Mouse (Mus musculus): Measurements from ENCODE around the gene Stoml2. TPM values are rescaled to one million over a fixed set of nuclear protein-coding genes. Genes with fewer than 3 reads are reported as not detected.

Stoml2 gene
- polyA plus RNA-seq, 1 experiment from 2014 or later, result 353 TPM

DNA sequence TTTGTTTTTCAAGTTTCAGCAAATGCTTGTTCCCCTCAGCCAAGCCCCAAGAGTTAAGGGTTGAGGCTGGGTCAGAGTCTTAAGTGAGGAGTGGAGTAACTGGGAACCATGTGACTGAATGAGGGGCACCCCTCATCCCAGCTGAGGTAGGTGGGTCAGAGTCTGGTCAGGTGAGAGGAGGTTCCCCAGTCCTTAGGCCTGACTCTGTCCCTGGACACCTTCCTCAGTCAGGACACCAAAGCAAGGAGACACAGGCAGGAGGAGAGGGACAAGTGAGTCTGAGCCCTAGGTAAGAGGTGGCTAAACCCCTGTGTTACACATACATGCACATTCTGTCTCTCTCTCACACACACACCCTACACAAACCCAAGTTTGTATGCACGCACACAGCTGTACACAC lies 991 bp upstream of the Stoml2 start:
- Histone ChIP-seq H3K36me3 (ENCODE audit: control insufficient read depth, insufficient read depth, low read length) (peaks cover 44% of the 10 kb centered on the region), H3K4me3 (ENCODE audit: low read length) (no peak overlapping the region), H3K27me3 (ENCODE audit: control insufficient read depth, insufficient read depth, low read length) (no peaks in the 10 kb centered on the region), H3K4me1 (ENCODE audit: control insufficient read depth, insufficient read depth, low read length) (peaks cover 11% of the 10 kb centered on the region), H3K9me3 (ENCODE audit: control insufficient read depth, low read length) (no peaks in the 10 kb centered on the region), H3K9ac (ENCODE audit: low read depth, low read length) (no peak overlapping the region), H3K27ac (ENCODE audit: low read depth, low read length) (no peak overlapping the region), H3K4me2 (replicated peaks; ENCODE audit: low read depth, low read length) (no peak overlapping the region)
- WGBS, result 93% methylated on average over 1 of the region's 1 CpGs
- no peak for ATAC-seq (ENCODE audit: low FRiP score, low TSS enrichment)

DNA sequence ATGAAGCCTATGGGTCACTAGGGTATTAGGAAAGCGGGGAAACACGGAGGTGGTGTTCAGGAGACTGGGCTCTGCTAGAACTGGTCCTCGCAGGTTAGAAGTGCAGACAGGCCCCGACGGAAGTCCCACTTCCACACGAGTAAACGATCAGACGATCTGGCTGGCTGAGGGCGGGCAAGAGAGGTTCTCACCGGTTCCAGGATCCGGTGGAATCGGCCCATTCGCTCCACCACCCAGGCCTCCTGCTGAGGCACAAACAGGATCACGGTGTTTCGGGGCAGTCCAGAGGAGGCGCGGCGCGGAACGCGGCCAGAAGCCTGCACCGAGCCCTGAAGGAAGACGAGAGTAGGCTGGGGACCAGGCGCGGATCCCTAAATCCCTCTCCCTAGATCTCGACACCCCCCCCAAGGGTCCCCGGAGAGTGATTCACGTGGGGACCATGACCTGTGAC lies 705 bp downstream of the Stoml2 start:
- H3K9ac ChIP-seq (ENCODE audit: low read depth, low read length), result peak overlapping the region; percentile 93
- H3K36me3 ChIP-seq (ENCODE audit: control insufficient read depth, insufficient read depth, low read length), result peaks cover 50% of the 10 kb centered on the region
- ATAC-seq (ENCODE audit: low FRiP score, low TSS enrichment), result peak; percentile 71
- H3K27me3 ChIP-seq (ENCODE audit: control insufficient read depth, insufficient read depth, low read length), result no peaks in the 10 kb centered on the region
- H3K4me3 ChIP-seq (ENCODE audit: low read length), result peak overlapping the region; percentile 89
- peak overlapping the region; percentile 83 for H3K27ac ChIP-seq (ENCODE audit: low read depth, low read length)
- H3K4me2 ChIP-seq (replicated peaks; ENCODE audit: low read depth, low read length), result peak overlapping the region; percentile 87
- under 1% methylated on average over 28 of the region's 28 CpGs for WGBS
- H3K9me3 ChIP-seq (ENCODE audit: control insufficient read depth, low read length), result no peaks in the 10 kb centered on the region
- peaks cover 11% of the 10 kb centered on the region for H3K4me1 ChIP-seq (ENCODE audit: control insufficient read depth, insufficient read depth, low read length)

DNA sequence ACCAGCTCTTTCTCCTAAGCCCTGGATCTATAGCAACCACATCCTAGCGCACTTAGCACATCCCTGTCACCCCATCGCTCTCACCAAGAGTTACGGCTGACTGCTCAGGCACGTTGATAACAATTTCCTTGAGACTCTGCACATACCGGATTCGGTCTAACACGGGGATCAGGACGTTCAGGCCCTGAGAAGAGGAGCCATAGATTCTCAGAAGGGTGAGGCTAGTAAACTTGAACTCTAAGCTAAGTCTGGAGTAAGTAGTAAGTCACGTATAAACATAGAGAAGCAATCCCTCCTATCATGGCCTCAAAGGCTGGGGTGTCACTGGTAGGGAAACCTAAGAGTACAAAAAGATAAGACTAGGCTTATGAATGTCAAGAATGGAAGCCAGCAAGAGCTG lies 1.2 kb downstream of the Stoml2 start:
- Histone ChIP-seq H3K4me2 (replicated peaks; ENCODE audit: low read depth, low read length) (peak overlapping the region; percentile 87), H3K36me3 (ENCODE audit: control insufficient read depth, insufficient read depth, low read length) (peaks cover 49% of the 10 kb centered on the region), H3K9me3 (ENCODE audit: control insufficient read depth, low read length) (no peaks in the 10 kb centered on the region), H3K27ac (ENCODE audit: low read depth, low read length) (peak overlapping the region; percentile 83), H3K4me1 (ENCODE audit: control insufficient read depth, insufficient read depth, low read length) (peaks cover 11% of the 10 kb centered on the region), H3K4me3 (ENCODE audit: low read length) (peak overlapping the region; percentile 89), H3K9ac (ENCODE audit: low read depth, low read length) (peak overlapping the region; percentile 93), H3K27me3 (ENCODE audit: control insufficient read depth, insufficient read depth, low read length) (no peaks in the 10 kb centered on the region)
- WGBS, result 59% methylated on average over 9 of the region's 9 CpGs
- ATAC-seq (ENCODE audit: low FRiP score, low TSS enrichment), result no peak

DNA sequence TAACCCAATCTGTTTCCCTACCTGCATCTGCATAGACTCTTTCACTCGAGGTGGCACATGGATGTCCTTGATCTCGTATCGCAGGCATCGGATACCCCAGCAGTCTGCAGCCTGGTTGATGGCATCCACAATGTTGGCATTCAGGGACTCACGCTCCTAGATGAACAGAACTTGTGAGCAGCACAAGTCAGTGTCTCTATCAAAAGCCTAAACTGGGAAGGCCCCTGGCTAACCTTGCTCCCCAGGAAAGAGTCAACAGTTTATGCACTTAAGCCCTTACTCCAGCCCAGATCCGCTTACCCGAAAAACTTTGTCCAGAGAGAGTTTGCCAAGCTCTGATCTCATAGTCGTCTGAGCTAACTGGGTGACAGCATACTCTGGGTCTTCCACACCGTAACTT lies 1.8 kb downstream of the Stoml2 start:
- no peak overlapping the region for H3K9ac ChIP-seq (ENCODE audit: low read depth, low read length)
- H3K4me1 ChIP-seq (ENCODE audit: control insufficient read depth, insufficient read depth, low read length), result peaks cover 16% of the 10 kb centered on the region
- no peak for ATAC-seq (ENCODE audit: low FRiP score, low TSS enrichment)
- H3K36me3 ChIP-seq (ENCODE audit: control insufficient read depth, insufficient read depth, low read length), result peaks cover 46% of the 10 kb centered on the region
- no peak overlapping the region; the same call in 1 of the 2 replicates for H3K4me3 ChIP-seq (ENCODE audit: low read length)
- H3K9me3 ChIP-seq (ENCODE audit: control insufficient read depth, low read length), result no peaks in the 10 kb centered on the region
- no peaks in the 10 kb centered on the region for H3K27me3 ChIP-seq (ENCODE audit: control insufficient read depth, insufficient read depth, low read length)
- H3K27ac ChIP-seq (ENCODE audit: low read depth, low read length), result no peak overlapping the region
- WGBS, result 93% methylated on average over 9 of the region's 9 CpGs
- H3K4me2 ChIP-seq (replicated peaks; ENCODE audit: low read depth, low read length), result peak overlapping the region; percentile 87; the same call in 1 of the 2 replicates

DNA sequence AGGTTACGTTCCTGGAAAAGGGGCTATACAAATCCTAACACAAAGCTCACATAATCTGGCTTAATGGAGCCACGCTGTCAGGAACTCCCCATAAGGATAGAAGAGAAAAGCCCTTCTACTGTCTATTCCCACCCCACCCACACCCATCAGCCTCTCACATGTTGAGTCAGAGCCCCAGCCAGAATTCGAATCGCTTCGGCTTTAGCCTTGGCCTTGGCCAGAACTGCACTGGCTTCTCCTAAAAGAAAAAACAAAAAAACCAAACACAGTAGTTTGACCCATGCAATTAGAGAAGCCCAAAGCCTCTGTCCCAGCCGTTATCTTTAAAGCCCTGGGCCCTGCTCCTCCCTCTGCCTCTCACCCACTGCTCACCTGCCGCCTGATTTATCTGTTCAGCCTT lies 2.4 kb downstream of the Stoml2 start:
- no peak for ATAC-seq (ENCODE audit: low FRiP score, low TSS enrichment)

DNA sequence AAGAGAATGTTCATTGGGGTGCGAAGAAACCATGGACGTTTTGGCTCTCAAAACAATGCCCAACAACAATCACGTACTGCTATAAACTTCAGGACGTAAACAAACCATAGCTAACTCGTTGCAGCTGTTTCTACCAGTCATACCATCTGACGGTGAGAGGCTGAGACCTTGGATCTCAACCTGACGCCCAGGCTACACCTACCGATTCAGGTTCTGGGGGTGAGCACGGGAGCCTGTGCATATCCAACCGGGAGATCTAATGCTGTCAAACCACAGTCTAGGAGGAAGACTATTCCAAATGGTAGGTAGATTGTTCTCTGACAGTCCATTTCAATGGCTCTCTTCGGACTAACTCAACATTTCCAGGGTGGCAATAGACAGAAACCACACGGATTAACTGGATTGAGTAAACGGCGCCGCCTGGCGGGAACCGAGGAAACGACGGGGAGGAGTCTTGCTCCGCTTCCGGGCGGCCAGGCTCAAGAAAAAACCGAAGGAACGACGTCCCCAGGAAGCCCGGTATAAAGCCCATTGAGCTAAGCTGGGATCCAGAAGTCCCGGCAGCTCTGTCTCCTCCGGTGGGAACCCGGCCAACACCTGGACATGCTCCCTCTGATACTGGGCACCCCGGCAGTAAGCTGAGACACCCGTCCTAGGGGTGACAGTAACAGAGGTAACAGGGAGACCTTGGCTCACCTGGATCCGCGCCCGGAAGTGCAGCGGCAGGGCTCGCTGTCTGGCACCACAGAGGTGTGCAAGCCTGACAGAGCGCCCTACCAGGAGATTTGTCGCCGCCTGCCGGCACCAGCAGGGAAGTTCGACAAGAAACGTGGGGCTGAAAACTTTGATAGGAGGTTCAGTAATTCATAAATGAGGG lies 6.2 kb downstream of the Stoml2 start, which contains the start of gene Pigo:
Gene Pigo, minus strand, starts transcription at position 736 of the 877 bp plus-strand sequence.
- no peaks in the 10 kb centered on the region for H3K9me3 ChIP-seq (ENCODE audit: control insufficient read depth, low read length)
- 7% methylated on average over 42 of the region's 42 CpGs for WGBS
- H3K36me3 ChIP-seq (ENCODE audit: control insufficient read depth, insufficient read depth, low read length), result peaks cover 67% of the 10 kb centered on the region
- peak within 1 kb of the TSS; percentile 56 for H3K27ac ChIP-seq (ENCODE audit: low read depth, low read length)
- peak within 1 kb of the TSS; percentile 85 for H3K4me2 ChIP-seq (replicated peaks; ENCODE audit: low read depth, low read length)
- peak within 1 kb of the TSS; percentile 45 for H3K4me3 ChIP-seq (ENCODE audit: low read length)
- peaks cover 14% of the 10 kb centered on the region for H3K4me1 ChIP-seq (ENCODE audit: control insufficient read depth, insufficient read depth, low read length)
- ATAC-seq (ENCODE audit: low FRiP score, low TSS enrichment), result peak; percentile 92
- H3K9ac ChIP-seq (ENCODE audit: low read depth, low read length), result peak within 1 kb of the TSS; percentile 61
- H3K27me3 ChIP-seq (ENCODE audit: control insufficient read depth, insufficient read depth, low read length), result no peaks in the 10 kb centered on the region

More for the DNA sequence above, 2.4 kb downstream of the Stoml2 start:
- Histone ChIP-seq H3K36me3 (ENCODE audit: control insufficient read depth, insufficient read depth, low read length) (peaks cover 45% of the 10 kb centered on the region), H3K4me3 (ENCODE audit: low read length) (no peak overlapping the region), H3K9me3 (ENCODE audit: control insufficient read depth, low read length) (no peaks in the 10 kb centered on the region), H3K4me1 (ENCODE audit: control insufficient read depth, insufficient read depth, low read length) (peaks cover 20% of the 10 kb centered on the region), H3K9ac (ENCODE audit: low read depth, low read length) (no peak overlapping the region), H3K4me2 (replicated peaks; ENCODE audit: low read depth, low read length) (no peak overlapping the region), H3K27me3 (ENCODE audit: control insufficient read depth, insufficient read depth, low read length) (no peaks in the 10 kb centered on the region), H3K27ac (ENCODE audit: low read depth, low read length) (no peak overlapping the region)
- WGBS, result 93% methylated on average over 7 of the region's 7 CpGs

DNA sequence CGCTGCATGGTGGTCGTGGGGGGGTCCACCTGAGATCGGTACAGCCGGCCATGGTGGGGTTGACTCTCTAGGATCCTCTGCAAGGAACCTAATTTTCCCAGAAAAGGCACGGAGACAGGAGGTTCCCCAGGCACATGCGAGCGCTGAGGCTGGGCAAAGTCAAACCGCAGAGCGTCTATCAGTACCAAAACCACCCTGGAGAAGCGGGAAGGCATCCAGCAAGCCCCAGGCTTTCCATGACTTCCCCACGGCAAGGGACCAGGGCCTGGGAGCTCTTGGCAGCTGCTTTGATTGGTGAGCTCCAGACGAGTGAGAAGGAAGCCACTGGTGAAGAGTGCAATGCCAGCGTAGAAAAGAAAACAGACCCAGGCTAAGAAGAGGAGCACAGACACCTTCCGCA lies 6.8 kb downstream of the Stoml2 start:
- no peaks in the 10 kb centered on the region for H3K9me3 ChIP-seq (ENCODE audit: control insufficient read depth, low read length)
- no peak for ATAC-seq (ENCODE audit: low FRiP score, low TSS enrichment)
- H3K4me1 ChIP-seq (ENCODE audit: control insufficient read depth, insufficient read depth, low read length), result peaks cover 8% of the 10 kb centered on the region
- H3K9ac ChIP-seq (ENCODE audit: low read depth, low read length), result peak overlapping the region; percentile 61; the same call in 1 of the 2 replicates
- peak overlapping the region; percentile 45 for H3K4me3 ChIP-seq (ENCODE audit: low read length)
- WGBS, result 81% methylated on average over 14 of the region's 14 CpGs
- 0 out of 2 replicates have a peak overlapping the region, but pooled peaks have one; percentile 56 for H3K27ac ChIP-seq (ENCODE audit: low read depth, low read length)
- peaks cover 66% of the 10 kb centered on the region for H3K36me3 ChIP-seq (ENCODE audit: control insufficient read depth, insufficient read depth, low read length)
- no peaks in the 10 kb centered on the region for H3K27me3 ChIP-seq (ENCODE audit: control insufficient read depth, insufficient read depth, low read length)
- H3K4me2 ChIP-seq (replicated peaks; ENCODE audit: low read depth, low read length), result peak overlapping the region; percentile 85

DNA sequence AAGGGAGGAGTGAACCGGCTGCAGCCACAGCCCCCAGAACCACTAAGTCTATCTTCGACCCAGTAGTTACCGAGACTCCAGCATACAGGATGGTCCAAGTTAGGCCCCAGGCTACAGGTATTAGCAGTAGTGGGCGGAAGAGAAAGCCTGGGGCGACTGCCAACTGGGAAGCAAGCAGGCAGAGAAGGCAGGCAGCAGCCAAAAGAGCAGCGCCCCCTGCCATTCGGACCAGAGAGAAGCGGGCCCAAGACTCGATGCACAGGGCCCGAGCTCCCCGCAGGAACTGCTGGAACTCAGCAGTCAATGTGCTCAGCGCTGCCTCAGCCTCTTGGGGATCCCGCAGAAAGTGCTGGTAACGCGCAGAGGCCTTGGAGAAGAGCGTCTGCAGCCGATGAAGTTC lies 10.2 kb downstream of the Stoml2 start:
- Histone ChIP-seq H3K27me3 (ENCODE audit: control insufficient read depth, insufficient read depth, low read length) (no peaks in the 10 kb centered on the region), H3K9ac (ENCODE audit: low read depth, low read length) (no peak overlapping the region), H3K4me3 (ENCODE audit: low read length) (no peak overlapping the region), H3K36me3 (ENCODE audit: control insufficient read depth, insufficient read depth, low read length) (peaks cover 64% of the 10 kb centered on the region), H3K4me1 (ENCODE audit: control insufficient read depth, insufficient read depth, low read length) (peaks cover 8% of the 10 kb centered on the region), H3K27ac (ENCODE audit: low read depth, low read length) (no peak overlapping the region), H3K9me3 (ENCODE audit: control insufficient read depth, low read length) (no peaks in the 10 kb centered on the region), H3K4me2 (replicated peaks; ENCODE audit: low read depth, low read length) (no peak overlapping the region)
- no peak for ATAC-seq (ENCODE audit: low FRiP score, low TSS enrichment)
- WGBS, result 81% methylated on average over 17 of the region's 17 CpGs

DNA sequence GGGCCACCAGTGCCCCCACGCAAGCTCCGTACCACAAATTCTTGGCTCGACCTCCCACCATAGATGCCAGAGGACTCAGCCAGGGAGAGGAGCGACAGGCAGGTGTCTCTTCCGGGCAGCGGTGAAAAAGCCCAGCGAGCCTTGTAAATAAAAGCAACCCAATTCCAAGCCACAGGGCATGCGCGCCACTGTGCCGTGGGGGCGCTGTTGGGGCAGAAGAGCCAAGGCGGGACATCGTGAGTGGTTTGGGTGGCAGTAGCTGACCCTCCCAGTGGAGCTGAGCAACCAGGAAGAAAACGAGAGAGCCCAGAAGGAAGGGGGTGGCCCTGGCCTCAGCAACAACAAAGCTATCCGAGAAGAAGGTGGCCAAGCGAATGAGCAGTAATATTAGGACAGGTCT lies 10.6 kb downstream of the Stoml2 start:
- no peak overlapping the region for H3K4me3 ChIP-seq (ENCODE audit: low read length)
- ATAC-seq (ENCODE audit: low FRiP score, low TSS enrichment), result no peak
- no peak overlapping the region for H3K4me2 ChIP-seq (replicated peaks; ENCODE audit: low read depth, low read length)
- H3K27me3 ChIP-seq (ENCODE audit: control insufficient read depth, insufficient read depth, low read length), result no peaks in the 10 kb centered on the region
- no peak overlapping the region for H3K27ac ChIP-seq (ENCODE audit: low read depth, low read length)
- WGBS, result 87% methylated on average over 16 of the region's 16 CpGs
- no peaks in the 10 kb centered on the region for H3K9me3 ChIP-seq (ENCODE audit: control insufficient read depth, low read length)
- peaks cover 64% of the 10 kb centered on the region for H3K36me3 ChIP-seq (ENCODE audit: control insufficient read depth, insufficient read depth, low read length)
- H3K9ac ChIP-seq (ENCODE audit: low read depth, low read length), result no peak overlapping the region
- peaks cover 8% of the 10 kb centered on the region for H3K4me1 ChIP-seq (ENCODE audit: control insufficient read depth, insufficient read depth, low read length)
